Mouse (Mus musculus): ENCODE results near the gene Sptssb. TPM values are rescaled to one million over a fixed set of nuclear protein-coding genes. Genes with fewer than 3 reads are reported as not detected.
A peak's percentile ranks its signal among the peaks of the same experiment; 100 is the strongest.

Gene Sptssb
- polyA plus RNA-seq, 2 experiments = 0.48 to 0.50 TPM

DNA sequence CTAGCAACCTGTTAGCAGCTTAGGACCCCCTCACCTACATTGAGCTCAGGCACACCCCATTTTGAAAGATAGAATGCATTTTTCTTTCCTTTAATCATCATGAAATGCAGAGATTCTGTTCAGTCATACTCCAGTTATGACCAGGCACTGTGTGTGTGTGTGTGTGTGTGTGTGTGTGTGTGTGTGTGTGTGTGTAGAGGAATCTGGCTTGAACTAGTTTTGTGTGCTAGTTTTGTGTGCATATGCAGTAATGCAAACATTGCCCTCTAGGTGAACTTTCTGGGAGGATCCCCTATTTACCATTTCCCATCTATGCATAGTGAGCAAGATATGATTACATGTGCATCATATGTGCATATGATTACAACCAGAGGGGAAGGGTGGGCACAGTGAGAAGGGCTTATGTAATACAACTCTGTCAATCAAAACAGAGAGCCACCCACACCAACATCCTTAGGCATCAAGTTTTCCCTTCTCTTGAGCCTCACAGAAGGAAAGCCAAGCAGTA lies 42.2 kb upstream of the Sptssb start:
- DNase-seq (ENCODE audit: low spot score) (no peak), ATAC-seq (ENCODE audit: low FRiP score, low read depth) (no peak)
- Histone ChIP-seq H3K9me3 (ENCODE audit: control insufficient read depth, low read length) (no peaks in the 10 kb centered on the region), H3K4me2 (replicated peaks; ENCODE audit: low read depth, low read length, severe bottlenecking) (no peak overlapping the region), H3K4me1 (ENCODE audit: control insufficient read depth, insufficient read depth, low read length) (no peaks in the 10 kb centered on the region), H3K27me3 (ENCODE audit: control insufficient read depth, insufficient read depth, low read length) (no peaks in the 10 kb centered on the region), H3K36me3 (ENCODE audit: control insufficient read depth, insufficient read depth, low read length) (no peaks in the 10 kb centered on the region), H3K27ac (replicated peaks; ENCODE audit: low read depth, low read length) (no peak overlapping the region), H3K4me3 (replicated peaks; ENCODE audit: low read length) (no peak overlapping the region), H3K9ac (ENCODE audit: low read depth, low read length, severe bottlenecking) (no peak overlapping the region)
- TF ChIP-seq POLR2A (IDR thresholded peaks at IDR 0.05; ENCODE audit: borderline replicate concordance, extremely low read depth, insufficient read depth, insufficient read length) = no peak

DNA sequence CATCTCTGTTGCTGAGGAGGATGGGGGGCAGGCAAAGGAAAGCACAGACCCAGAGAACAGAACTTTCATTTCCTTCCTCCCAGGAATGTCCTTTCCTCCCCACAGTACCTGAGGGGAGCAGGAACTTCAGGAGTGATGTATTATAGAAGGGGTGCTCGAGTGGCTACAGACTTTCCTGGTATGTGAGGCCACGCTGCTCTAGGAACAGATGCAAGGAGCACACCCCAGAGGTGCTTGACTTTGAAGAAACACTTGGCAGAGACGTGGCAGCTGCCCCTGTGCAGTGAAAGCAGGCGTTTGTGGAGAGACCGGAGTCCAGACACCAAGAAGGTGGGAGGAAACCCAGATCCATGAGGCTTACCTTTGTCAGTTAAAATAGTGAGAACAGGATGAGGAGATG lies 40.6 kb upstream of the Sptssb start:
- no peak overlapping the region for H3K9ac ChIP-seq (ENCODE audit: low read depth, low read length, severe bottlenecking)
- H3K9me3 ChIP-seq (ENCODE audit: control insufficient read depth, low read length) = no peaks in the 10 kb centered on the region
- no peak for TF ChIP-seq POLR2A (IDR thresholded peaks at IDR 0.05; ENCODE audit: borderline replicate concordance, extremely low read depth, insufficient read depth, insufficient read length)
- no peaks in the 10 kb centered on the region for H3K27me3 ChIP-seq (ENCODE audit: control insufficient read depth, insufficient read depth, low read length)
- H3K4me2 ChIP-seq (replicated peaks; ENCODE audit: low read depth, low read length, severe bottlenecking) = no peak overlapping the region
- H3K4me3 ChIP-seq (replicated peaks; ENCODE audit: low read length) = no peak overlapping the region
- no peak for DNase-seq (ENCODE audit: low spot score)
- ATAC-seq (ENCODE audit: low FRiP score, low read depth) = no peak
- no peaks in the 10 kb centered on the region for H3K36me3 ChIP-seq (ENCODE audit: control insufficient read depth, insufficient read depth, low read length)
- no peaks in the 10 kb centered on the region for H3K4me1 ChIP-seq (ENCODE audit: control insufficient read depth, insufficient read depth, low read length)
- H3K27ac ChIP-seq (replicated peaks; ENCODE audit: low read depth, low read length) = no peak overlapping the region
- 49% methylated on average over 5 of the region's 5 CpGs for WGBS

DNA sequence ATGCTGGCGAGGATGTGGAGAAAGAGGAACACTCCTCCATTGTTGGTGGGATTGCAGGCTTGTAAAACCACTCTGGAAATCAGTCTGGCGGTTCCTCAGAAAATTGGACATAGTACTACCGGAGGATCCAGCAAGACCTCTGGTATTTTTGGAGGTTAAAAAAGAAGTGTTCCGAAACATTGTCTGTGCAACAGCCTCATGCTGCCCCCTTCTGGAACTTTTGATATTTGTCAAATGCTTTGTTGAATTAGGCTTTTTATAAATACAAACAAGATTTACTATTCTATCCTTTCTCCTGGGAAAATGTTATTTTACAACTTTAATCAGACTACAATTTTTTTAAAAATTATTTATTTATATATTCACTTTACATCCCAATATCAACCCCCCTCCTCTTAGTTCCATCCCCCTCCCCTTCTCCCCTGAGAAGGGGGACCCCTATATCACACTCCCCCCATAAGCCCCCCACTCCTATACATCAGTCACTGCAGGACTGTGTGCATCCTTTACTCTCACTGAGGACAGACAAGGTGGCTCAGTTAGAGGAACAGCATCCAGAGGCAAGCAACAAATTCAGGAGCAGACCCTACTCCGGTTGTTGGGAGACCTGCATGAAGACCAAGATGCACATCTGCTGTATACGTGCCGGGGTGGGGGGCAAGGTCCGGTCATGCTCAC lies 38.3 kb upstream of the Sptssb start:
- Histone ChIP-seq H3K4me2 (replicated peaks; ENCODE audit: low read depth, low read length, severe bottlenecking) (no peak overlapping the region), H3K4me1 (ENCODE audit: control insufficient read depth, insufficient read depth, low read length) (no peaks in the 10 kb centered on the region), H3K9ac (ENCODE audit: low read depth, low read length, severe bottlenecking) (no peak overlapping the region), H3K27ac (replicated peaks; ENCODE audit: low read depth, low read length) (no peak overlapping the region), H3K36me3 (ENCODE audit: control insufficient read depth, insufficient read depth, low read length) (no peaks in the 10 kb centered on the region), H3K27me3 (ENCODE audit: control insufficient read depth, insufficient read depth, low read length) (no peaks in the 10 kb centered on the region), H3K4me3 (replicated peaks; ENCODE audit: low read length) (no peak overlapping the region), H3K9me3 (ENCODE audit: control insufficient read depth, low read length) (no peaks in the 10 kb centered on the region)
- 72% methylated on average over 7 of the region's 8 CpGs for WGBS
- TF ChIP-seq POLR2A (IDR thresholded peaks at IDR 0.05; ENCODE audit: borderline replicate concordance, extremely low read depth, insufficient read depth, insufficient read length) = no peak
- ATAC-seq (ENCODE audit: low FRiP score, low read depth) (no peak), DNase-seq (ENCODE audit: low spot score) (peak; percentile 53)

DNA sequence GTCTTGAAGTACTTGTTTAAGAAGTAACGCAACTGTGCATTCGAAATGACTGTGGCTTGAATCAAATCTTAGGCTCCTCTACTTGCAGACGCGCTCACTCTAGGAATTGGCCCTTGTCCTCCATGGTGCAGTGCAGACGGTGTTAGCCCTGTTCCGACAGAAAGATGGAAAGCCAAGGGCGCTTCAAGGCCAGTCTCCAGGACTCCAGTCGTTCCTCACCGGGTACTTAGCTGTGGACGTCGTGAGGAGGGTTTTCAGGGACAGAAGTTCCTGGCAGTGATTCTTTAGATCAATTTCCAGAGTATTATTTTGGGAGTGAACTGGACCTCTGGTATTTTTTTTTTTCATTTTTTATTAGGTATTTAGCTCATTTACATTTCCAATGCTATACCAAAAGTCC lies 35.8 kb upstream of the Sptssb start:
- no peak overlapping the region for H3K9ac ChIP-seq (ENCODE audit: low read depth, low read length, severe bottlenecking)
- WGBS = 92% methylated on average over 11 of the region's 11 CpGs

DNA sequence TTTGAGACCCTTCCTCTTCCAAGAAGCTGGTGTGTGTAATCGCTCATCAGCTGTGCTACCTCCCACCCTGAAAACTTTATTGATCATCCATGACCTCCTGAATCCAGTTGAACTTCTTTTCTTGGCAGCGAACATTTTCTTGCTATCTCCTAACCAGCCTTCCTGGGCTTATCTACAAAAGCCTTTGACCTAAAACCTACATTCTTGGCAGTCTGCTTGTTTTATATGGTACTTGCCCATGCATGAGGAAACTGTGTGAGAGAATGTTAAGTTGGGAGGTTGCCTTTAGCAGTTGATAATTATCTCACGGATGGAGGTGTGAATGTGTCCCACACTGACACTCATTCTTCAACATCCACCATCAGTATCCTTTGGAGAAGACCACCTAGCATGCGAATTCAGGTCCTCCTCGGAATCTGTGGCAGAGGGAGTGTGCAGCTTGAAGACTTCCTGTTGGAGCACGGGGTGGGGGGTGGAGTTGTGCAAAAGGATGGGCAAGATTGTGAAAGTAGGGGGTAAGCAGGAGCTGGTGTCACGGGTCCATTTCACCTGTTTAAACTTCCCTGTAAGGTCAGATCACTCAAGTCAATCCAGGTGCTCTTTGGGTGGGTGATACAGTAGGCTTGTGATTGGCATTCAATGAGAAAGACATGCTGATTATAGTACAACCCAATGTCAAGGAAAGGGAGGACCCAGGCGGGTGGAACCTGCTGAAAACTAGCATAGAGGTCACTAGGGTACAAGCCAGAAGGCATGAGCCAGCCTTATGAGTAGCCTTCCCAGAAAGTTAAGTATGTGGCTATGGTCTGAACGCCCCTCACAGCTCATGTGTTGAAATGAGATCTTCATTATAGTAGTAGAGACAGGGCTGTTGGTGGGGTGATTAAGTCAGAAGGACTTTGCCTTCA lies 32.7 kb upstream of the Sptssb start:
- no peak overlapping the region for H3K27ac ChIP-seq (replicated peaks; ENCODE audit: low read depth, low read length)
- H3K4me1 ChIP-seq (ENCODE audit: control insufficient read depth, insufficient read depth, low read length) = no peaks in the 10 kb centered on the region
- H3K27me3 ChIP-seq (ENCODE audit: control insufficient read depth, insufficient read depth, low read length) = no peaks in the 10 kb centered on the region
- no peaks in the 10 kb centered on the region for H3K9me3 ChIP-seq (ENCODE audit: control insufficient read depth, low read length)
- no peaks in the 10 kb centered on the region for H3K36me3 ChIP-seq (ENCODE audit: control insufficient read depth, insufficient read depth, low read length)
- TF ChIP-seq POLR2A (IDR thresholded peaks at IDR 0.05; ENCODE audit: borderline replicate concordance, extremely low read depth, insufficient read depth, insufficient read length) = no peak
- H3K4me2 ChIP-seq (replicated peaks; ENCODE audit: low read depth, low read length, severe bottlenecking) = no peak overlapping the region
- no peak for DNase-seq (ENCODE audit: low spot score)
- no peak overlapping the region for H3K9ac ChIP-seq (ENCODE audit: low read depth, low read length, severe bottlenecking)
- 81% methylated on average over 9 of the region's 9 CpGs for WGBS
- H3K4me3 ChIP-seq (replicated peaks; ENCODE audit: low read length) = no peak overlapping the region
- no peak for ATAC-seq (ENCODE audit: low FRiP score, low read depth)

More for the DNA sequence above, 35.8 kb upstream of the Sptssb start:
- no peak for DNase-seq (ENCODE audit: low spot score)
- TF ChIP-seq POLR2A (IDR thresholded peaks at IDR 0.05; ENCODE audit: borderline replicate concordance, extremely low read depth, insufficient read depth, insufficient read length) = no peak
- no peaks in the 10 kb centered on the region for H3K36me3 ChIP-seq (ENCODE audit: control insufficient read depth, insufficient read depth, low read length)
- no peak overlapping the region for H3K4me2 ChIP-seq (replicated peaks; ENCODE audit: low read depth, low read length, severe bottlenecking)
- H3K27me3 ChIP-seq (ENCODE audit: control insufficient read depth, insufficient read depth, low read length) = no peaks in the 10 kb centered on the region
- no peak for ATAC-seq (ENCODE audit: low FRiP score, low read depth)
- H3K9me3 ChIP-seq (ENCODE audit: control insufficient read depth, low read length) = no peaks in the 10 kb centered on the region
- no peak overlapping the region for H3K27ac ChIP-seq (replicated peaks; ENCODE audit: low read depth, low read length)
- no peak overlapping the region for H3K4me3 ChIP-seq (replicated peaks; ENCODE audit: low read length)
- no peaks in the 10 kb centered on the region for H3K4me1 ChIP-seq (ENCODE audit: control insufficient read depth, insufficient read depth, low read length)
